Mouse (Mus musculus) E14TG2a.4 (cell line): ENCODE results near the gene Gm10203.

ENCODE experiments used
- CTCF ChIP-seq: conservative IDR thresholded peaks from 2 replicates; pipeline ENCODE4 v1.5.1; 2014; ENCODE audit warnings: low read length
- NANOG ChIP-seq: IDR thresholded peaks from 2 replicates; pipeline ENCODE4 v1.6.1; 2014; ENCODE audit warnings: borderline replicate concordance, low read length, mixed read lengths
- POU5F1 ChIP-seq: IDR thresholded peaks from 2 replicates; pipeline ENCODE4 v1.6.1; 2014; ENCODE audit warnings: low read length, borderline replicate concordance

GRCm38 (mm10) chr6:149135631-149136030, 5.7 kb downstream of the Gm10203 start:
- no peak for TF ChIP-seq CTCF
- TF ChIP-seq NANOG: no peak
- TF ChIP-seq POU5F1: no peak
